24 mouse cellular contexts compared by ENCODE assay signal in genomic region chr4:58745583-58746222, GRCm38 (mm10). TPM values are rescaled to one million over a fixed set of nuclear protein-coding genes. Genes with fewer than 3 reads are reported as not detected.
DNase-seq lines count a peak whose midpoint lies in the region; ATAC-seq and TF ChIP-seq lines count a peak whose summit lies in the region.
"Had no signal": no experiment of that assay in that cellular context is flagged by ENCODE, and none has a peak within 500 bp of the region (broad histone marks: within the 10 kb centered on the region; RNA-seq: fewer than 3 reads in every experiment).

No protein-coding gene starts in this region.

- no peaks in the 10 kb centered on the region for H3K27me3 ChIP-seq in lung, embryonic 16.5 days (ENCODE audit: control insufficient read depth, insufficient read depth, low read depth, low read length)
- H3K27me3 ChIP-seq in intestine, postnatal 0 days (replicated peaks; ENCODE audit: control insufficient read depth, insufficient read depth, low read length) = no peaks in the 10 kb centered on the region
- H3K27me3 ChIP-seq in stomach, embryonic 14.5 days (ENCODE audit: control insufficient read depth, insufficient read depth, low read length) = no peaks in the 10 kb centered on the region
- H3K27me3 ChIP-seq: CH12.LX; neural tube, embryonic 13.5 days had no signal

- no peak overlapping the region for H3K27ac ChIP-seq in lung, embryonic 16.5 days (ENCODE audit: low read length)
- peak overlapping the region; percentile 50; the same call in 1 of the 2 replicates for H3K27ac ChIP-seq in intestine, postnatal 0 days (ENCODE audit: low read depth, low read length)
- H3K27ac ChIP-seq in stomach, embryonic 14.5 days (ENCODE audit: low read length) = no peak overlapping the region
- H3K27ac ChIP-seq: heart, adult 2 months; hindbrain, embryonic 10.5 days; hindbrain, postnatal 0 days; liver, embryonic 14.5 days; macrophage; neural tube, embryonic 13.5 days had no signal

- 57% methylated on average over 7 of the region's 7 CpGs for WGBS in lung, embryonic 16.5 days
- WGBS in intestine, postnatal 0 days = 33% methylated on average over 7 of the region's 7 CpGs
- 60% methylated on average over 7 of the region's 7 CpGs for WGBS in stomach, embryonic 14.5 days

- H3K9me3 ChIP-seq in lung, embryonic 16.5 days (ENCODE audit: control insufficient read depth, low read length) = no peaks in the 10 kb centered on the region
- H3K9me3 ChIP-seq in intestine, postnatal 0 days (ENCODE audit: control insufficient read depth) = no peaks in the 10 kb centered on the region
- no peaks in the 10 kb centered on the region for H3K9me3 ChIP-seq in stomach, embryonic 14.5 days (ENCODE audit: control insufficient read depth, low read depth, low read length)
- H3K9me3 ChIP-seq: hindbrain, embryonic 10.5 days; neural tube, embryonic 13.5 days had no signal

- H3K9ac ChIP-seq in lung, embryonic 16.5 days (ENCODE audit: low read length) = no peak overlapping the region
- no peak overlapping the region for H3K9ac ChIP-seq in intestine, postnatal 0 days (ENCODE audit: low read depth, low read length)
- H3K9ac ChIP-seq in stomach, embryonic 14.5 days (replicated peaks; ENCODE audit: low read depth, low read length) = no peak overlapping the region
- H3K9ac ChIP-seq: liver, embryonic 14.5 days; neural tube, embryonic 13.5 days had no signal

- peak; percentile 5; the same call in 1 of the 2 replicates for TF ChIP-seq CTCF in intestine, postnatal 0 days (IDR thresholded peaks at IDR 0.05; ENCODE audit: low read depth)

- 0 out of 2 replicates have a peak, but pooled peaks have one; percentile 20 for ATAC-seq in lung, embryonic 16.5 days (ENCODE audit: low read depth)
- peak; percentile 97 for ATAC-seq in intestine, postnatal 0 days
- ATAC-seq in stomach, embryonic 14.5 days (ENCODE audit: insufficient number of reproducible peaks, insufficient read depth, low FRiP score, low read depth) = peak; percentile 63; the same call in 1 of the 2 replicates
- ATAC-seq: forebrain, embryonic 16.5 days; hindbrain, postnatal 0 days had no signal

- DNase-seq in lung, postnatal 25 days (ENCODE audit: low spot score) = no peak
- DNase-seq in ES-CJ7 (ENCODE audit: low read depth, low spot score) = peak; percentile 16
- no peak for DNase-seq in left cerebral cortex, adult 8-10 months (ENCODE audit: low spot score in 2 of 2)
- DNase-seq in left cerebral cortex, postnatal 36 days (ENCODE audit: low spot score in 2 of 2) = no peak
- no peak for DNase-seq in cerebellum, adult 8-10 months
- DNase-seq: adrenal gland, adult 2 months; cerebellum, postnatal 10 days; gastrocnemius, postnatal 25 days; heart, adult 2 months; kidney, adult 8-10 months; kidney, postnatal 14 days had no signal

- H3K4me3 ChIP-seq in lung, embryonic 16.5 days (ENCODE audit: low read length) = no peak overlapping the region
- H3K4me3 ChIP-seq in intestine, postnatal 0 days (ENCODE audit: low read depth, low read length) = no peak overlapping the region
- no peak overlapping the region for H3K4me3 ChIP-seq in stomach, embryonic 14.5 days (ENCODE audit: low read depth, low read length)
- H3K4me3 ChIP-seq: heart, adult 2 months; hindbrain, embryonic 10.5 days; neural tube, embryonic 13.5 days had no signal

- no peaks in the 10 kb centered on the region for H3K36me3 ChIP-seq in lung, embryonic 16.5 days (ENCODE audit: control insufficient read depth, insufficient read depth, low read length)
- H3K36me3 ChIP-seq in intestine, postnatal 0 days (ENCODE audit: control insufficient read depth, insufficient read depth) = no peaks in the 10 kb centered on the region
- H3K36me3 ChIP-seq in stomach, embryonic 14.5 days (ENCODE audit: control insufficient read depth, insufficient read depth, low read length) = no peaks in the 10 kb centered on the region
- H3K36me3 ChIP-seq: hindbrain, embryonic 10.5 days; neural tube, embryonic 13.5 days had no signal

- H3K4me2 ChIP-seq in lung, embryonic 16.5 days (ENCODE audit: low read depth, low read length) = no peak overlapping the region
- no peak overlapping the region for H3K4me2 ChIP-seq in intestine, postnatal 0 days (replicated peaks; ENCODE audit: low read depth)
- H3K4me2 ChIP-seq in stomach, embryonic 14.5 days (replicated peaks; ENCODE audit: low read depth, low read length) = no peak overlapping the region
- H3K4me2 ChIP-seq: midbrain, embryonic 11.5 days; neural tube, embryonic 13.5 days had no signal

- peaks cover 5% of the 10 kb centered on the region; the same call in 1 of the 2 replicates for H3K4me1 ChIP-seq in lung, embryonic 16.5 days (replicated peaks; ENCODE audit: control insufficient read depth, insufficient read depth, low read length)
- no peaks in the 10 kb centered on the region for H3K4me1 ChIP-seq in intestine, postnatal 0 days (replicated peaks; ENCODE audit: control insufficient read depth, insufficient read depth, low read length)
- no peaks in the 10 kb centered on the region for H3K4me1 ChIP-seq in stomach, embryonic 14.5 days (ENCODE audit: control insufficient read depth, insufficient read depth, low read length)
- H3K4me1 ChIP-seq: neural tube, embryonic 13.5 days had no signal

- intact Hi-C loops in left cerebral cortex, postnatal 36 days (cut with DNase I) = loop anchor here (5.0 kb wide), 1 partner anchor 193 kb away; the partner anchor contains the start of gene Lpar1

RNA-seq across cellular contexts. Expression of gene Olfr267, which starts 41.8 kb away (rescaled TPM):
- polyA plus RNA-seq in lung, embryonic 16.5 days (2015; fragmentation: Nextera tagmentation; extraction: Ambion mirVana) = not detected in 2 replicates
- polyA plus RNA-seq in intestine, postnatal 0 days (2015; fragmentation: Nextera tagmentation; extraction: Ambion mirVana) = 0.03 TPM in 1 of 2 replicates, not detected in the other
- polyA plus RNA-seq in stomach, embryonic 14.5 days (2014; fragmentation: Nextera tagmentation; extraction: Ambion mirVana) = 0.28 TPM in 1 of 2 replicates, not detected in the other
- total RNA-seq in left cerebral cortex, adult 8-10 months (2022) = under 1 TPM in 3 of 4 experiments, not detected in 1; 0.24 to 0.46 (median 0.33) TPM
- total RNA-seq in left cerebral cortex, postnatal 36 days (2021) = under 1 TPM; 0.12 to 0.25 TPM
- total RNA-seq: CH12.LX; gastrocnemius, postnatal 25 days had no signal
- polyA plus RNA-seq: adrenal gland, adult 2 months; embryonic facial prominence, embryonic 14.5 days; heart, embryonic 16.5 days; hindbrain, embryonic 10.5 days; macrophage; midbrain, embryonic 11.5 days; neural tube, embryonic 13.5 days had no signal

Comparison
In these comparisons a context has a peak if more than half of its experiments do, and no peak if none do; other contexts are left out.
1. ATAC-seq: peak in every context shown above with its lines; median percentile 97 in intestine, postnatal 0 days; 63 in stomach, embryonic 14.5 days; 20 in lung, embryonic 16.5 days.